Mouse (Mus musculus) heart, adult 11 months (tissue): ENCODE measurements at regions not wholly inside any gene's neighbourhood (a gene's known extent, or its start where the extent isn't known, plus 50 kb on each side); places are given as distances from the start of the nearest gene placed in this dataset.
"Not testable (repeated sequence)": the region's sequence is repeated elsewhere in the genome, so short reads cannot be mapped to it uniquely, and the experiment has no call there.

Experiments
- DNase-seq: peaks from one replicate; pipeline ENCODE4 v3.0.0; 2022

GRCm38 (mm10) chr4:145774241-145774761 lies 94.3 kb upstream of the Zfp986 start:
- peak; percentile 96 for DNase-seq

- DNase-seq: not testable (repeated sequence)
Observed at GRCm38 (mm10) chr4:145774884-145775283, 93.7 kb upstream of the Zfp986 start.

GRCm38 (mm10) chr4:145776531-145776930 lies 92.1 kb upstream of the Zfp986 start:
- DNase-seq: peak; percentile 4

GRCm38 (mm10) chr4:145781281-145781896 lies 87.2 kb upstream of the Zfp986 start:
- peak; percentile 14 for DNase-seq

GRCm38 (mm10) chr4:145814674-145815073 lies 53.9 kb upstream of the Zfp986 start:
- not testable (repeated sequence) for DNase-seq
